Mouse (Mus musculus) stomach, embryonic 14.5 days (tissue): ENCODE data around the gene Pigf. TPM values are rescaled to one million over a fixed set of nuclear protein-coding genes. Genes with fewer than 3 reads are reported as not detected.

Source experiments
- ATAC-seq: fragments of 200-750 bp; cut with Nextera tagmentation; 2 replicates; pipeline ENCODE4 v1.8.0; 2017; ENCODE audit warnings: low read depth, moderate TSS enrichment; ENCODE audit not compliant: insufficient number of reproducible peaks, insufficient read depth, low FRiP score
- H3K27ac ChIP-seq: fragments of 300-500 bp; sonication (generic); 2 replicates; pipeline ENCODE4 v1.5.1; 2014; ENCODE audit warnings: mild to moderate bottlenecking, low read length, moderate library complexity, mixed read lengths
- H3K27me3 ChIP-seq: fragments of 300-500 bp; sonication (generic); 2 replicates; pipeline ENCODE4 v1.6.1; 2014; ENCODE audit warnings: low read length, control low read depth, mixed read lengths; ENCODE audit not compliant: control insufficient read depth, insufficient read depth
- H3K36me3 ChIP-seq: fragments of 300-500 bp; sonication (generic); 2 replicates; pipeline ENCODE4 v1.6.1; 2014; ENCODE audit warnings: mild to moderate bottlenecking, control low read depth, low read length, moderate library complexity, mixed read lengths; ENCODE audit not compliant: control insufficient read depth, insufficient read depth
- H3K4me1 ChIP-seq: fragments of 300-500 bp; sonication (generic); 2 replicates; pipeline ENCODE4 v1.6.1; 2014; ENCODE audit warnings: low read length, control low read depth, mixed read lengths; ENCODE audit not compliant: control insufficient read depth, insufficient read depth
- H3K4me2 ChIP-seq: fragments of 300-500 bp; sonication (generic); replicated peaks from 2 replicates; pipeline ENCODE4 v1.6.1; 2014; ENCODE audit warnings: low read depth, low read length, control low read depth
- H3K4me3 ChIP-seq: fragments of 300-500 bp; sonication (generic); 2 replicates; pipeline ENCODE4 v1.5.1; 2014; ENCODE audit warnings: low read depth, low read length, control low read depth
- H3K9ac ChIP-seq: fragments of 300-500 bp; sonication (generic); replicated peaks from 2 replicates; pipeline ENCODE4 v1.6.1; 2014; ENCODE audit warnings: low read depth, mild to moderate bottlenecking, control low read depth, low read length, moderate library complexity, mixed read lengths
- H3K9me3 ChIP-seq: fragments of 300-500 bp; sonication (generic); 2 replicates; pipeline ENCODE4 v1.6.1; 2016; ENCODE audit warnings: low read depth, low read length, control low read depth; ENCODE audit not compliant: control insufficient read depth
- WGBS: fragments of 180-500 bp; shearing (Covaris S2); extraction: QIAGEN DNeasy Blood & Tissue Kit; methylation state at CpG from one replicate; pipeline ENCODE4 v1.1.7; 2014; 5-methylcytosine and 5-hydroxymethylcytosine counted together
- polyA plus RNA-seq: library from polyadenylated mRNA; unstranded; fragments of >200 nt; fragmentation: Nextera tagmentation; extraction: Ambion mirVana; gene quantifications from 2 replicates; pipeline ENCODE4 v1.2.1, GENCODE M21; 2014

The Pigf gene
- polyA plus RNA-seq, 1 experiment from 2014 or later: 47.4 TPM

GRCm38 (mm10) chr17:86981701-86982100 lies 43.5 kb downstream of the Pigf start:
- no peak overlapping the region for H3K9ac ChIP-seq
- H3K9me3 ChIP-seq: no peaks in the 10 kb centered on the region
- H3K4me1 ChIP-seq: peaks cover 4% of the 10 kb centered on the region
- no peak overlapping the region for H3K4me3 ChIP-seq
- H3K27ac ChIP-seq: no peak overlapping the region
- H3K36me3 ChIP-seq: no peaks in the 10 kb centered on the region; the same call in 1 of the 2 replicates
- 100% methylated on average over 2 of the region's 2 CpGs for WGBS
- ATAC-seq: no peak
- no peaks in the 10 kb centered on the region for H3K27me3 ChIP-seq
- H3K4me2 ChIP-seq: no peak overlapping the region

DNA sequence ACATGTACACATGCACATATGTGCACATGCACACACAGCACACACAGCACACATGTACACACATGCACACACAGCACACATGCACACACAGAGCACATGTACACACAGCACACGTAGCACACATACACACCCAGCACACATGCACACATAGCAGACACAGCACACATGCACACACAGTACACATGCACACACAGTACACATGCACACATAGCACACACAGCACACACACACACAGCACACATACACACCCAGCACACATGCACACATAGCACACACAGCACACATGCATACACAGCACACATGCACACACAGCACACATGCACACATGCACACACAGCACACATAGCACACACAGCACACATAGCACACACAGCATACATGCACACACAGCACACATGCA lies 44.0 kb downstream of the Pigf start:
- Histone ChIP-seq H3K4me3 (no peak overlapping the region), H3K27me3 (no peaks in the 10 kb centered on the region), H3K36me3 (peaks cover 3% of the 10 kb centered on the region; the same call in 1 of the 2 replicates), H3K4me1 (peaks cover 3% of the 10 kb centered on the region; the same call in 1 of the 2 replicates), H3K27ac (no peak overlapping the region), H3K4me2 (no peak overlapping the region), H3K9ac (no peak overlapping the region), H3K9me3 (no peaks in the 10 kb centered on the region)
- 81% methylated on average over 1 of the region's 1 CpGs for WGBS
- no peak for ATAC-seq

GRCm38 (mm10) chr17:86978496-86978895 lies 46.7 kb downstream of the Pigf start:
- Histone ChIP-seq H3K27ac (no peak overlapping the region), H3K27me3 (no peaks in the 10 kb centered on the region), H3K9me3 (no peaks in the 10 kb centered on the region), H3K4me3 (no peak overlapping the region), H3K9ac (no peak overlapping the region), H3K4me1 (peaks cover 3% of the 10 kb centered on the region; the same call in 1 of the 2 replicates), H3K36me3 (peaks cover 8% of the 10 kb centered on the region; the same call in 1 of the 2 replicates), H3K4me2 (no peak overlapping the region)
- WGBS: 91% methylated on average over 6 of the region's 6 CpGs
- no peak for ATAC-seq

DNA sequence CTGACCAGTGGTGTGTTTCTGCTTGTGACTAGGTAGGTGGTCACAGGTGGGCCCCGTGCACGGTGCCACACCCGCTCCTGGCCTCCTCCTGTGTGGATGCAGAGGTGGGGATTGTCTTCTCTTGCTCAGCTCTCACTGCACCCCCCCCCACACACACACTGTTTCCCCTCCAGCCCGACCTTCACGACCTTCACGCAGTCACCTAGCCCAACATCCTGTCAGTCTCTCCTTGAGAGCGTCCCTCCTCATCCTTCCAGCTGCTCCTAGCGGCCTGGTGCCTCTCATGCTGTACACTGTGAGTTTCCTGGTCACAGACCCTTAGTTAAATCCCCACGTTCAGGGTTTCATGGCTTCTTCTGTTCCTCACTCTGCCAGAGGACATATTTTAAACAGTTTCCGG lies 48.8 kb downstream of the Pigf start:
- Histone ChIP-seq H3K27me3 (no peaks in the 10 kb centered on the region), H3K9ac (no peak overlapping the region), H3K4me2 (no peak overlapping the region), H3K36me3 (peaks cover 8% of the 10 kb centered on the region; the same call in 1 of the 2 replicates), H3K4me1 (no peaks in the 10 kb centered on the region), H3K9me3 (no peaks in the 10 kb centered on the region), H3K27ac (no peak overlapping the region), H3K4me3 (no peak overlapping the region)
- no peak for ATAC-seq
- 80% methylated on average over 10 of the region's 10 CpGs for WGBS

- H3K9me3 ChIP-seq: no peaks in the 10 kb centered on the region
- no peaks in the 10 kb centered on the region for H3K4me1 ChIP-seq
- H3K27me3 ChIP-seq: no peaks in the 10 kb centered on the region
- no peak overlapping the region for H3K4me3 ChIP-seq
- H3K4me2 ChIP-seq: no peak overlapping the region
- peaks cover 13% of the 10 kb centered on the region; the same call in 1 of the 2 replicates for H3K36me3 ChIP-seq
- no peak overlapping the region for H3K27ac ChIP-seq
- no peak for ATAC-seq
- H3K9ac ChIP-seq: no peak overlapping the region
- 90% methylated on average over 2 of the region's 2 CpGs for WGBS
These were observed 52.1 kb downstream of the Pigf start for GRCm38 (mm10) chr17:86973097-86973496.

GRCm38 (mm10) chr17:86971860-86972259 lies 53.3 kb downstream of the Pigf start:
- Histone ChIP-seq H3K9ac (no peak overlapping the region), H3K4me2 (no peak overlapping the region), H3K36me3 (peaks cover 13% of the 10 kb centered on the region; the same call in 1 of the 2 replicates), H3K27me3 (no peaks in the 10 kb centered on the region), H3K9me3 (no peaks in the 10 kb centered on the region), H3K4me1 (no peaks in the 10 kb centered on the region), H3K27ac (no peak overlapping the region), H3K4me3 (no peak overlapping the region)
- no peak for ATAC-seq
- 93% methylated on average over 7 of the region's 7 CpGs for WGBS

- Histone ChIP-seq H3K36me3 (peaks cover 9% of the 10 kb centered on the region; the same call in 1 of the 2 replicates), H3K4me2 (no peak overlapping the region), H3K4me1 (no peaks in the 10 kb centered on the region), H3K9me3 (no peaks in the 10 kb centered on the region), H3K27ac (no peak overlapping the region), H3K4me3 (no peak overlapping the region), H3K9ac (no peak overlapping the region), H3K27me3 (no peaks in the 10 kb centered on the region)
- no peak for ATAC-seq
- WGBS: 79% methylated on average over 5 of the region's 5 CpGs
These were observed 54.2 kb downstream of the Pigf start for GRCm38 (mm10) chr17:86971036-86971435.

- Histone ChIP-seq H3K4me1 (peaks cover 6% of the 10 kb centered on the region; the same call in 1 of the 2 replicates), H3K9me3 (no peaks in the 10 kb centered on the region), H3K4me2 (no peak overlapping the region), H3K9ac (no peak overlapping the region), H3K4me3 (no peak overlapping the region), H3K27me3 (no peaks in the 10 kb centered on the region), H3K36me3 (peaks cover 8% of the 10 kb centered on the region; the same call in 1 of the 2 replicates), H3K27ac (no peak overlapping the region)
- WGBS: 93% methylated on average over 15 of the region's 15 CpGs
- no peak for ATAC-seq
These were observed 55.0 kb downstream of the Pigf start for GRCm38 (mm10) chr17:86970026-86970750.
